Mouse (Mus musculus): Measurements from ENCODE around the gene Palm2. TPM values are rescaled to one million over a fixed set of nuclear protein-coding genes. Genes with fewer than 3 reads are reported as not detected.

Gene Palm2
- total RNA-seq, 1 experiment = 1.8 TPM

DNA sequence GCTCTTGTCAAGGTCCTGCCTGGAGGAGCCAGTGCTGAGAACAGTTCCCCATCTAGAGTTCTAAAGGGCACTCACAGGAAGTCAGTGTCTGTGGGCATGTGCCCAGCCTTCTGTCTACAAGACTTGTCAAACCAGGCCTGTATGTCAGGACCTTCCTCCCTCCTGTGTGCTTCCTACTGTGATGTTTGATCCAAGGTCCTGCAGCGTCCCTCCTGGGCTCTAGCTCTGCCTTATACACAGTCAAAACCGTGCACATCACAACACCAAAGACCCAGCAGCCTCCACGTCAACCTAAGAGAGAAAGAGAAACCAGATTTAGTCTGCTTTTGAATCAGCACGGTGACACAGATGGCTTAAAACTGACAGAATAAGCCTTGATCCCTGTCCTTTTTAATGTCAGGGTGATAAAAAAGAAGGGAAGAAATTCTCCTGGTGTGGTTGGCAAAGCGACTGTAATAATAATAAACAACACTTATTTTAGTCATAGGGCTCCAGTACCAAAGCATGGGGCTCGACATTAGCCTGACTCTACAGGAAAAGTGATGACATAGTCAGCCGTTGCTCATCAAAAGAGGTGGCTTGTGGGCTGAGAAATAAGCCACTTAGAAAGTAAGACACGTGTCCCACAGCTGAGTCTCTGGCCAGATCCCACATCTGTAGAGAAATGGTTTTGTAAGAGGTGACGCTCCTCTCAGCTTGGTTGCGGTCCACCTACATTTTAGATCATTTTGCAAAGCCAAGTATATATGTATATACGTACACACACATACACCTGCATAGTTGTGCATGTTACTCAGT, 297.0 kb downstream of the Palm2 start:
- DNase-seq (ENCODE audit: low read depth, low spot score) = no peak
- no peak overlapping the region for H3K4me3 ChIP-seq (ENCODE audit: insufficient read depth in 1 of 2, low read depth in 1 of 2, low read length in 2 of 2, poor library complexity in 1 of 2, severe bottlenecking in 1 of 2)
- no peak overlapping the region for H3K9ac ChIP-seq (ENCODE audit: insufficient read depth, low read depth, low read length, poor library complexity, severe bottlenecking)
- H3K36me3 ChIP-seq (ENCODE audit: control insufficient read depth, insufficient read depth, low read length, poor library complexity, severe bottlenecking) = no peaks in the 10 kb centered on the region
- H3K4me1 ChIP-seq (ENCODE audit: control insufficient read depth in 2 of 2, insufficient read depth in 2 of 2, low read length in 2 of 2, poor library complexity in 1 of 2) = no peaks in the 10 kb centered on the region
- no peaks in the 10 kb centered on the region for H3K9me3 ChIP-seq (ENCODE audit: control insufficient read depth, insufficient read depth, low read depth, low read length)
- in situ Hi-C loops (cut with MboI; ENCODE audit: low sequenced_read_pairs in 2 of 2, unreplicated experiment in 2 of 2) = no loop called here
- TF ChIP-seq ZC3H11A (IDR thresholded peaks at IDR 0.05; ENCODE audit: borderline replicate concordance, low read depth, low read length) = no peak
- TF ChIP-seq MAFK (IDR thresholded peaks at IDR 0.05; ENCODE audit: insufficient read depth, low read depth, low read length) = no peak
- no peak for TF ChIP-seq CHD2 (IDR thresholded peaks at IDR 0.05; ENCODE audit: low read depth, low read length)
- TF ChIP-seq HCFC1 (IDR thresholded peaks at IDR 0.05; ENCODE audit: borderline replicate concordance, insufficient read depth, low read length) = no peak
- TF ChIP-seq ZNF384 (IDR thresholded peaks at IDR 0.05; ENCODE audit: low read depth, low read length) = no peak
- H3K27ac ChIP-seq (ENCODE audit: insufficient read depth, low read depth, low read length, poor library complexity, severe bottlenecking) = no peak overlapping the region

DNA sequence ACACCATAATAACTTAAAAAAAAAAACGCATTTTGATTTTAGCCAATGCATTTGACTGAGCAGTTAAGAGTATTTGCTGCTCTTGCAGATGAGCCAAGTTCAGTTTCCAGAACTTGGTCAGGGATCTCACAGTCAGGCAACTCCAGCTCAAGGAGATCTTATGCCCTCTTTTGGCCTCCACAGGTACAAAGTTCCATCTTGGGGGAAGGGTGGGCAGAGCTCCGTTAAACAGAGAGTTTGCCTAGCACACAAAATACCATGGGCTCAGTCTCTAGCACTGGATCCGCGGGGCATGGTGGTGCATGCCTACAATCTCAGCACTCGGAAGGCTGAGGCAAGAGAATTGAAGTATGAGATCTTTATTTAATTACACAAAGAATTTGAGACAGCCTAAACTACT, 298.3 kb downstream of the Palm2 start:
- DNase-seq (ENCODE audit: low read depth, low spot score) = no peak
- Histone ChIP-seq H3K9me3 (ENCODE audit: control insufficient read depth, insufficient read depth, low read depth, low read length) (no peaks in the 10 kb centered on the region), H3K9ac (ENCODE audit: insufficient read depth, low read depth, low read length, poor library complexity, severe bottlenecking) (no peak overlapping the region), H3K27ac (ENCODE audit: insufficient read depth, low read depth, low read length, poor library complexity, severe bottlenecking) (no peak overlapping the region), H3K36me3 (ENCODE audit: control insufficient read depth, insufficient read depth, low read length, poor library complexity, severe bottlenecking) (no peaks in the 10 kb centered on the region), H3K4me3 (ENCODE audit: insufficient read depth in 1 of 2, low read depth in 1 of 2, low read length in 2 of 2, poor library complexity in 1 of 2, severe bottlenecking in 1 of 2) (no peak overlapping the region), H3K4me1 (ENCODE audit: control insufficient read depth in 2 of 2, insufficient read depth in 2 of 2, low read length in 2 of 2, poor library complexity in 1 of 2) (no peaks in the 10 kb centered on the region)
- in situ Hi-C loops (cut with MboI; ENCODE audit: low sequenced_read_pairs in 2 of 2, unreplicated experiment in 2 of 2) = no loop called here
- TF ChIP-seq ZNF384 (IDR thresholded peaks at IDR 0.05; ENCODE audit: low read depth, low read length) (no peak), ZC3H11A (IDR thresholded peaks at IDR 0.05; ENCODE audit: borderline replicate concordance, low read depth, low read length) (no peak), CHD2 (IDR thresholded peaks at IDR 0.05; ENCODE audit: low read depth, low read length) (no peak), HCFC1 (IDR thresholded peaks at IDR 0.05; ENCODE audit: borderline replicate concordance, insufficient read depth, low read length) (no peak), MAFK (IDR thresholded peaks at IDR 0.05; ENCODE audit: insufficient read depth, low read depth, low read length) (no peak)

DNA sequence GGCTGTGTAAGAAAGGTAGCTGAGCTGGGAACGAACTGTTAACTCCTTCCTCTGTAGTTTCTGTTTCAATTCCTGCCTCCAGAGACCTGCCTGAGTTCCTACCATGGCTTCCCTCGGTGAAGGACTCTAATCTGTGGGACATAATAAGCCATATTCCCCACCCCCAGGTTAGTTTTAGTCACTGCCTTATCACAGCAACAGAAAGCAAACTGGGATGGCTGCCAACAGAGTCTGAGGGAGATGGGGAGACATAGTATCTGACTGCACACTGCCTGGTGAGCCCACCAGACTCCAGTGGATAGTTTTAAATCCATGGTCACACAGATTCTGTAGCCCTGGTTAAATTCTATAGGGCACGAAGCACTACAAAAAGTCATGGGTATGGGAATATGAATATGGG, 299.4 kb downstream of the Palm2 start:
- in situ Hi-C loops (cut with MboI; ENCODE audit: low sequenced_read_pairs in 2 of 2, unreplicated experiment in 2 of 2) = no loop called here
- no peak overlapping the region for H3K4me3 ChIP-seq (ENCODE audit: insufficient read depth in 1 of 2, low read depth in 1 of 2, low read length in 2 of 2, poor library complexity in 1 of 2, severe bottlenecking in 1 of 2)
- no peaks in the 10 kb centered on the region for H3K36me3 ChIP-seq (ENCODE audit: control insufficient read depth, insufficient read depth, low read length, poor library complexity, severe bottlenecking)
- no peaks in the 10 kb centered on the region for H3K4me1 ChIP-seq (ENCODE audit: control insufficient read depth in 2 of 2, insufficient read depth in 2 of 2, low read length in 2 of 2, poor library complexity in 1 of 2)
- TF ChIP-seq CHD2 (IDR thresholded peaks at IDR 0.05; ENCODE audit: low read depth, low read length) (no peak), ZC3H11A (IDR thresholded peaks at IDR 0.05; ENCODE audit: borderline replicate concordance, low read depth, low read length) (no peak), HCFC1 (IDR thresholded peaks at IDR 0.05; ENCODE audit: borderline replicate concordance, insufficient read depth, low read length) (no peak), ZNF384 (IDR thresholded peaks at IDR 0.05; ENCODE audit: low read depth, low read length) (no peak), MAFK (IDR thresholded peaks at IDR 0.05; ENCODE audit: insufficient read depth, low read depth, low read length) (no peak)
- no peak overlapping the region for H3K9ac ChIP-seq (ENCODE audit: insufficient read depth, low read depth, low read length, poor library complexity, severe bottlenecking)
- no peak for DNase-seq (ENCODE audit: low read depth, low spot score)
- no peaks in the 10 kb centered on the region for H3K9me3 ChIP-seq (ENCODE audit: control insufficient read depth, insufficient read depth, low read depth, low read length)
- H3K27ac ChIP-seq (ENCODE audit: insufficient read depth, low read depth, low read length, poor library complexity, severe bottlenecking) = no peak overlapping the region

DNA sequence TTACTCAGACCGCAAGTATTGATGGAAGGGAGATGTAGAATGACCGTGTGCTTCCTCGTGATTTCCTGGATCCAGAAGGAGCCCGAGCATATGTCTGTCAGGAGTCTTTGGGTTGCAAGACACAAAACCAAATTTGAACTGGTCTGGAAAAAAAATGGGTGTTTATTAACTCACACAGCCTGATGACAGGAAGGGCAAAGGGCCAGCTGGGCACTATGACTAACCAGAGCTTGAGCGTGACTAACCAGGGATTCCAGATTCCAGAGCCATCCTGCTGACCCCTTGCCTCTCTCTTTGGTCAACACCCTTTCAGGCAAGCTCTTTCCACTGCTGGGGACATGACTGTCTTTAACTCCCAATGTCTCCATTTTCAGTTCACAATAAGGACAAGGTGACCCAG, 301.4 kb downstream of the Palm2 start:
- Histone ChIP-seq H3K9ac (ENCODE audit: insufficient read depth, low read depth, low read length, poor library complexity, severe bottlenecking) (no peak overlapping the region), H3K27ac (ENCODE audit: insufficient read depth, low read depth, low read length, poor library complexity, severe bottlenecking) (no peak overlapping the region), H3K36me3 (ENCODE audit: control insufficient read depth, insufficient read depth, low read length, poor library complexity, severe bottlenecking) (no peaks in the 10 kb centered on the region), H3K4me1 (ENCODE audit: control insufficient read depth in 2 of 2, insufficient read depth in 2 of 2, low read length in 2 of 2, poor library complexity in 1 of 2) (no peaks in the 10 kb centered on the region), H3K9me3 (ENCODE audit: control insufficient read depth, insufficient read depth, low read depth, low read length) (no peaks in the 10 kb centered on the region), H3K4me3 (ENCODE audit: insufficient read depth in 1 of 2, low read depth in 1 of 2, low read length in 2 of 2, poor library complexity in 1 of 2, severe bottlenecking in 1 of 2) (no peak overlapping the region)
- TF ChIP-seq CHD2 (IDR thresholded peaks at IDR 0.05; ENCODE audit: low read depth, low read length) = no peak
- TF ChIP-seq ZC3H11A (IDR thresholded peaks at IDR 0.05; ENCODE audit: borderline replicate concordance, low read depth, low read length) = no peak
- TF ChIP-seq ZNF384 (IDR thresholded peaks at IDR 0.05; ENCODE audit: low read depth, low read length) = no peak
- TF ChIP-seq HCFC1 (IDR thresholded peaks at IDR 0.05; ENCODE audit: borderline replicate concordance, insufficient read depth, low read length) = no peak
- no peak for TF ChIP-seq MAFK (IDR thresholded peaks at IDR 0.05; ENCODE audit: insufficient read depth, low read depth, low read length)
- in situ Hi-C loops (cut with MboI; ENCODE audit: low sequenced_read_pairs in 2 of 2, unreplicated experiment in 2 of 2) = no loop called here
- no peak for DNase-seq (ENCODE audit: low read depth, low spot score)
